Mouse (Mus musculus): Measurements from ENCODE around the gene Slc35e3.
A peak's percentile ranks its signal among the peaks of the same experiment; 100 is the strongest.

Gene Slc35e3

GRCm38 (mm10) chr10:117746297-117746883 is at the start of gene Slc35e3:
TSS of gene Slc35e3 (minus strand) at chr10:117746365.
- peak; percentile 78 to 93 for DNase-seq (ENCODE audit: low spot score in 2 of 2)

GRCm38 (mm10) chr10:117795206-117795605 is 49.0 kb upstream of the Slc35e3 start:
- no peak for DNase-seq (ENCODE audit: low spot score in 2 of 2)

GRCm38 (mm10) chr10:117793436-117794030 is 47.4 kb upstream of the Slc35e3 start:
- no peak for DNase-seq (ENCODE audit: low spot score in 2 of 2)

- peak; percentile 99 to 100 for DNase-seq (ENCODE audit: low spot score in 2 of 2)
These were observed 46.3 kb upstream of the Slc35e3 start, which contains the start of gene Nup107 for GRCm38 (mm10) chr10:117792141-117793091. TSS of gene Nup107 (minus strand) at chr10:117792705.

- no peak for DNase-seq (ENCODE audit: low spot score in 2 of 2)
These were observed 45.0 kb upstream of the Slc35e3 start for GRCm38 (mm10) chr10:117791171-117791470.

GRCm38 (mm10) chr10:117790421-117791170 is 44.4 kb upstream of the Slc35e3 start:
- no peak for DNase-seq (ENCODE audit: low spot score in 2 of 2)

GRCm38 (mm10) chr10:117790011-117790410 is 43.8 kb upstream of the Slc35e3 start:
- DNase-seq (ENCODE audit: low spot score in 2 of 2): no peak

GRCm38 (mm10) chr10:117784646-117785045 is 38.5 kb upstream of the Slc35e3 start:
- DNase-seq (ENCODE audit: low spot score in 2 of 2): no peak

- DNase-seq (ENCODE audit: low spot score in 2 of 2): no peak
These were observed 37.7 kb upstream of the Slc35e3 start for GRCm38 (mm10) chr10:117783786-117784420.

- DNase-seq (ENCODE audit: low spot score in 2 of 2): no peak
These were observed 36.5 kb upstream of the Slc35e3 start for GRCm38 (mm10) chr10:117782491-117783260.

GRCm38 (mm10) chr10:117782056-117782455 is 35.9 kb upstream of the Slc35e3 start:
- DNase-seq (ENCODE audit: low spot score in 2 of 2): no peak

GRCm38 (mm10) chr10:117781021-117781725 is 35.0 kb upstream of the Slc35e3 start:
- DNase-seq (ENCODE audit: low spot score in 2 of 2): no peak

- DNase-seq (ENCODE audit: low spot score in 2 of 2): no peak
These were observed 34.2 kb upstream of the Slc35e3 start for GRCm38 (mm10) chr10:117780306-117780911.

- DNase-seq (ENCODE audit: low spot score in 2 of 2): no peak
These were observed 33.6 kb upstream of the Slc35e3 start for GRCm38 (mm10) chr10:117779581-117780305.

GRCm38 (mm10) chr10:117778951-117779350 is 32.8 kb upstream of the Slc35e3 start:
- no peak for DNase-seq (ENCODE audit: low spot score in 2 of 2)

- DNase-seq (ENCODE audit: low spot score in 2 of 2): no peak
These were observed 32.3 kb upstream of the Slc35e3 start for GRCm38 (mm10) chr10:117778328-117778910.

- no peak for DNase-seq (ENCODE audit: low spot score in 2 of 2)
These were observed 31.5 kb upstream of the Slc35e3 start for GRCm38 (mm10) chr10:117777501-117778327.

GRCm38 (mm10) chr10:117777103-117777470 is 30.9 kb upstream of the Slc35e3 start:
- DNase-seq (ENCODE audit: low spot score in 2 of 2): no peak

Measured in left cerebral cortex, adult 9 months (tissue).